Mouse (Mus musculus): ENCODE measurements around the gene Rasl11a. TPM values are rescaled to one million over a fixed set of nuclear protein-coding genes. Genes with fewer than 3 reads are reported as not detected.

The Rasl11a gene
- 5.0 TPM for polyA plus RNA-seq (2014; fragmentation: Illumina TruSeq; extraction: RNeasy Lipid Tissue Mini Kit (QIAGEN cat#74804))

DNA sequence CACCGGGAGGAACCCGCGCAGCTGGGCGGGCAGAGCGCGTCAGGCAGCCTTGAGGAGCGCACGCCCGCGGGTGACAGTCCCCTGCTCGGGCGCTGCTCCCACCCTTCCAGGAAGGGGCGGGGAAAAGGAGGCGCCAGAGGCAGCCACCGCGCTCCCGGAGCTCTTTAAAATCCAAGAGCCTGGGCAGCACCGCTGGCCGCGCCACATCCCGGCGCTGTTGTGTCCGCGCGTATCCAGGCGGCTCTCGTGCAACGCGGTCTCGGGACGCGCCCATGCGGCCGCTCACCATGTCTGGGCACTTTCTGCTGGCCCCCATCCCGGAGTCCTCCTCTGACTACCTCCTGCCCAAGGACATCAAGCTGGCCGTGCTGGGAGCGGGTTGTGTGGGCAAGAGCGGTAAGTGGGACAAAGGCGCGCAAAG, at the start of gene Rasl11a:
TSS of gene Rasl11a (plus strand) at position 127 of the 421 bp plus-strand sequence.

DNA sequence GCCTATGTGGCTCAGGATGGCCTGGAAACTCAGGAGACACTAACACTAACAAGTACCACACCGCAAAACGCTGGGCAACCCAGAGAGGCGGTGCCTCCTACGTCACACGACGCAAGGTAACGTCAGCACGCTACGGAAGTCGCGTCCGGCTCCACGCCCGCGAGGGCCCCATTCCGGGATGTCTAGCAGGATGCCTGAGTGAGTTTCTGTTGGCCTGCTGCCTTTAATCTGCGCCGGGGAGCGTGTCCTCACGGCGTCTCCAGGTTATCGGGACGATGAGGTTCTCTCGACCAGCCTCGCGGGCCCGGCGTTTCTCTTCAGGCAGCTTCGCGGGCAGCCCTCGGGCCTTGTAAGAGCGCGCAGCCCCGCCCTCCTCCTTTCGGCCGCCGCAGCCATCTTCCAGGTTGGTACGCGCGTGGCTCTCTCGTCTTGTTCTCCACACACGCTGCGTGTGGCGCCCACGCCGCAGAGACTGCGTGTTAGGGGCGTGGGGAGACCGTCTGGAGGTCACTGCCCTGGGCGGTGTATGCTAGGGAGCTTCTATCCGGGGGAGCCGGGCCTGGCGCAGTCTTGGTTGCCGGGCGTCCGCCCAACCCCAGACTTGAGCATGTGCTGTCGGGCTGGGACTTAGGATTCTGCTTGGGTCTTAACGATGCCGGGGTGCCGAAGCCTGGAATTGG, 12.0 kb upstream of the Rasl11a start, which contains the start of gene Rpl21:
TSS of gene Rpl21 (plus strand) at position 122 of the 680 bp plus-strand sequence.

Other genes with a start within 250 kb of the Rasl11a start
- 46.6 TPM for gene Usp12, start 50.1 kb upstream of the Rasl11a start, polyA plus RNA-seq (2014; fragmentation: Illumina TruSeq; extraction: RNeasy Lipid Tissue Mini Kit (QIAGEN cat#74804))
- 478 TPM for gene Rpl21, start 12.2 kb upstream of the Rasl11a start, polyA plus RNA-seq (2014; fragmentation: Illumina TruSeq; extraction: RNeasy Lipid Tissue Mini Kit (QIAGEN cat#74804))
- gene Gtf3a, start 103.6 kb downstream of the Rasl11a start, polyA plus RNA-seq (2014; fragmentation: Illumina TruSeq; extraction: RNeasy Lipid Tissue Mini Kit (QIAGEN cat#74804)), result 28.5 TPM
- gene Mtif3, start 118.7 kb downstream of the Rasl11a start, polyA plus RNA-seq (2014; fragmentation: Illumina TruSeq; extraction: RNeasy Lipid Tissue Mini Kit (QIAGEN cat#74804)), result 24.4 TPM
- 27.2 TPM for gene Lnx2, start 231.5 kb downstream of the Rasl11a start, polyA plus RNA-seq (2014; fragmentation: Illumina TruSeq; extraction: RNeasy Lipid Tissue Mini Kit (QIAGEN cat#74804))
- gene Polr1d, start 232.0 kb downstream of the Rasl11a start, polyA plus RNA-seq (2014; fragmentation: Illumina TruSeq; extraction: RNeasy Lipid Tissue Mini Kit (QIAGEN cat#74804)), result 165 TPM

All from ovary, adult 10 weeks (tissue).